Mouse (Mus musculus) embryonic facial prominence, embryonic 12.5 days (tissue): ENCODE results near the gene Zdhhc16. TPM values are rescaled to one million over a fixed set of nuclear protein-coding genes. Genes with fewer than 3 reads are reported as not detected.
A peak's percentile ranks its signal among the peaks of the same experiment; 100 is the strongest.

Experiments used
- ATAC-seq: fragments of 200-750 bp; cut with Nextera tagmentation; 2 replicates; pipeline ENCODE4 v1.8.0; 2017; ENCODE audit not compliant: insufficient number of reproducible peaks, insufficient read depth, low FRiP score, low TSS enrichment
- H3K27ac ChIP-seq: fragments of 300-500 bp; sonication (generic); 2 replicates; pipeline ENCODE4 v1.5.1; 2016; ENCODE audit warnings: mild to moderate bottlenecking
- H3K27me3 ChIP-seq: fragments of 300-500 bp; sonication (generic); 2 replicates; pipeline ENCODE4 v1.6.1; 2016; ENCODE audit warnings: mild to moderate bottlenecking, moderate library complexity
- H3K36me3 ChIP-seq: fragments of 300-500 bp; sonication (generic); 2 replicates; pipeline ENCODE4 v1.6.1; 2016; ENCODE audit warnings: mild to moderate bottlenecking
- H3K4me1 ChIP-seq: fragments of 300-500 bp; sonication (generic); 2 replicates; pipeline ENCODE4 v1.6.1; 2016
- H3K4me2 ChIP-seq: fragments of 300-500 bp; sonication (generic); replicated peaks from 2 replicates; pipeline ENCODE4 v1.6.1; 2016; ENCODE audit warnings: mild to moderate bottlenecking, moderate library complexity
- H3K4me3 ChIP-seq: fragments of 300-500 bp; sonication (generic); 2 replicates; pipeline ENCODE4 v1.5.1; 2016; ENCODE audit warnings: mild to moderate bottlenecking
- H3K9ac ChIP-seq: fragments of 300-500 bp; sonication (generic); 2 replicates; pipeline ENCODE4 v1.6.1; 2016; ENCODE audit warnings: mild to moderate bottlenecking, moderate library complexity
- H3K9me3 ChIP-seq: fragments of 300-500 bp; sonication (generic); 2 replicates; pipeline ENCODE4 v1.6.1; 2016; ENCODE audit warnings: mild to moderate bottlenecking, moderate library complexity
- WGBS: fragments of 180-500 bp; shearing (Covaris S2); methylation state at CpG from one replicate; pipeline ENCODE4 v1.1.7; 2016; 5-methylcytosine and 5-hydroxymethylcytosine counted together
- polyA plus RNA-seq: library from polyadenylated mRNA; unstranded; fragments of >200 nt; fragmentation: Nextera tagmentation; extraction: Ambion mirVana; gene quantifications from 2 replicates; pipeline ENCODE4 v1.2.1, GENCODE M21; 2016

Gene Zdhhc16
- polyA plus RNA-seq, 1 experiment from 2014 or later = 94.2 TPM

- 80% methylated on average over 4 of the region's 4 CpGs for WGBS
- Histone ChIP-seq H3K4me2 (no peak overlapping the region), H3K9ac (no peak overlapping the region), H3K9me3 (no peaks in the 10 kb centered on the region), H3K36me3 (peaks cover 45% of the 10 kb centered on the region), H3K4me3 (no peak overlapping the region), H3K27ac (no peak overlapping the region), H3K27me3 (no peaks in the 10 kb centered on the region), H3K4me1 (0 out of 2 replicates have a peak, but pooled peaks cover 4% of the 10 kb centered on the region)
- ATAC-seq = no peak
Observed at GRCm38 (mm10) chr19:41919471-41919870, 13.8 kb upstream of the Zdhhc16 start.

DNA sequence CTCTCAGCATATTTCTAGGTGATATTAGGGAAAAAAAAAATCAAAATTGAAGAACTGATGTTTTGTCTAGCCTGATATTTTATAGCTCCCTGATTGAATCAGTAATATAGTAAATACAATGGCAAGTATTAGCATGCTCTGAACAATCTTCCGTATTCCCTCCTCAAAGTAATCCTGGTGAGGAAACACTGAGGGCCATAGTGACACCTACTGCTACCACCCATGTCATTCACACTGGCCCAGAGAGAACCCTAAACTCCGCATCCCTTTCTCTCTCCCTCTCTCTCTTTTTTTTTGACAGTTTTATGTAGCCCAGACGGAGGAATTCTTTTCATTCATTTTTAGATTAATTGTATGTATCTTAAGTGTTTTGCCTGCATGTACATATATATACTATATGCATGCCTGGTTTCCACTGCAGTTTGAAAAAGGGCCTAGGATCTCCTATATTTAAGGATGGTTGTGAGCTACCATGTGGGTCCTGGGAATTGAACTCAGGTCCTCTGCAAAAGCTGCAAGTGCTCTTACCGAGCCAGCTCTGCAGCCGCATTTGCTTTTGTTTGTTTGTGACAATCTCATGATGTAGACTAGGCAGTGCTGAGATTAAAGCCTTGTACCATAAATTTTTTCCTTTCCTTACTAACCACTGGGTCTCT, 12.7 kb upstream of the Zdhhc16 start:
- Histone ChIP-seq H3K4me1 (no peaks in the 10 kb centered on the region), H3K27me3 (no peaks in the 10 kb centered on the region), H3K9ac (no peak overlapping the region), H3K27ac (no peak overlapping the region), H3K4me3 (no peak overlapping the region), H3K9me3 (no peaks in the 10 kb centered on the region), H3K4me2 (no peak overlapping the region), H3K36me3 (peaks cover 50% of the 10 kb centered on the region)
- no peak for ATAC-seq
- WGBS = 79% methylated on average over 5 of the region's 5 CpGs

DNA sequence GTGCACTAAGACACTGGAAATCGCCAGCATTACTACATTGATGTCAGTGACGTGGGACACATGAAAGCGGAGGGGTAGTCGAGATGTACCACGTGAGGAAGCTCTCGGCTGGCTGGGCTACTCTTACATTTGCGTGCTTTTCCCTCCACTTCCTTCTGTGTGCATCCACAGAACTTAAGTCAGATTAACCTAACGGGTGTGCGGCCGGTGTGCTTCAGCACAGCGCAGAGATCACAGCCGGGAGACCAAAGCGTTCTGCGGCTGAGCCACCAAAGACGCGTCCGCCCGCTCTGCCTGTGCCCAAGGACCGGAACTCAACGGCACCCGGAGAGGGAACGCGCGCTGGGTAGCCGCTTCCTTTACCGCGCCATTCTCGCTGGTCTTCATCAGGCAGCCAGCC, 594 bp upstream of the Zdhhc16 start:
- Histone ChIP-seq H3K9ac (peak overlapping the region; percentile 88), H3K4me2 (peak overlapping the region; percentile 82), H3K9me3 (no peaks in the 10 kb centered on the region), H3K27me3 (no peaks in the 10 kb centered on the region), H3K27ac (peak overlapping the region; percentile 61; the same call in 1 of the 2 replicates), H3K4me3 (peak overlapping the region; percentile 93), H3K36me3 (peaks cover 32% of the 10 kb centered on the region), H3K4me1 (peaks cover 19% of the 10 kb centered on the region)
- WGBS = under 1% methylated on average over 28 of the region's 28 CpGs
- no peak for ATAC-seq

- peak overlapping the region; percentile 88 for H3K9ac ChIP-seq
- ATAC-seq = no peak
- no peak overlapping the region for H3K27ac ChIP-seq
- peak overlapping the region; percentile 93 for H3K4me3 ChIP-seq
- H3K4me1 ChIP-seq = peaks cover 19% of the 10 kb centered on the region
- H3K9me3 ChIP-seq = no peaks in the 10 kb centered on the region
- H3K27me3 ChIP-seq = no peaks in the 10 kb centered on the region
- peak overlapping the region; percentile 82 for H3K4me2 ChIP-seq
- 42% methylated on average over 6 of the region's 6 CpGs for WGBS
- H3K36me3 ChIP-seq = peaks cover 33% of the 10 kb centered on the region
Observed at GRCm38 (mm10) chr19:41934124-41934523, 844 bp downstream of the Zdhhc16 start.

- 89% methylated on average over 1 of the region's 1 CpGs for WGBS
- Histone ChIP-seq H3K36me3 (peaks cover 40% of the 10 kb centered on the region), H3K9me3 (no peaks in the 10 kb centered on the region)
Observed at GRCm38 (mm10) chr19:41935921-41936320, 2.6 kb downstream of the Zdhhc16 start.

DNA sequence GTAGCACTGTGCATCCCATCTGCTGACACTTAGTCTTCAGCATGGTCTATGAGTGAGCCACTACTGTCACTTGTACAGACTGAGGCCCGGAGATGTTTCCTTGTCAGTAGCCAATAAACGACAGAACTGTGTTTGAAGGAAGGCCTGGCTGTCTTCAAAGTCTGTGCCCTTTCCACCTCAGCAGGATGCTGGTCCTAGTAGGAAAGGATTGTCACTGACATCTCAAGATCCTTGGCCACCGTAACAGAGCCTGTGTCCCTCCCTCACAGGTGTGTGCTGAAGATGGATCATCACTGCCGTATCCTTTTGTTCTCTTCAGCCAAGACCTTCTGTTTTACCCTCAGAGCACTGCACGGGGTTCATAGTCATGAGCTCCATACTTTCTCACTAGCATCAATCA, 5.3 kb downstream of the Zdhhc16 start:
- Histone ChIP-seq H3K4me2 (no peak overlapping the region), H3K36me3 (peaks cover 65% of the 10 kb centered on the region)
- WGBS = 89% methylated on average over 5 of the region's 5 CpGs

More at GRCm38 (mm10) chr19:41935921-41936320, 2.6 kb downstream of the Zdhhc16 start:
- peaks cover 19% of the 10 kb centered on the region for H3K4me1 ChIP-seq
- H3K9ac ChIP-seq = no peak overlapping the region
- no peaks in the 10 kb centered on the region for H3K27me3 ChIP-seq
- H3K4me3 ChIP-seq = no peak overlapping the region
- H3K27ac ChIP-seq = no peak overlapping the region
- no peak overlapping the region for H3K4me2 ChIP-seq
- ATAC-seq = no peak

GRCm38 (mm10) chr19:41943841-41944240, 10.6 kb downstream of the Zdhhc16 start:
- H3K9ac ChIP-seq = no peak overlapping the region
- no peak for ATAC-seq
- H3K4me2 ChIP-seq = no peak overlapping the region
- H3K27ac ChIP-seq = no peak overlapping the region
- H3K36me3 ChIP-seq = peaks cover 94% of the 10 kb centered on the region
- no peaks in the 10 kb centered on the region for H3K27me3 ChIP-seq
- H3K9me3 ChIP-seq = no peaks in the 10 kb centered on the region; the same call in 1 of the 2 replicates
- no peaks in the 10 kb centered on the region for H3K4me1 ChIP-seq
- WGBS = 83% methylated on average over 7 of the region's 7 CpGs
- no peak overlapping the region for H3K4me3 ChIP-seq

More for the DNA sequence above, 5.3 kb downstream of the Zdhhc16 start:
- peaks cover 11% of the 10 kb centered on the region for H3K4me1 ChIP-seq
- H3K9ac ChIP-seq = no peak overlapping the region
- H3K9me3 ChIP-seq = no peaks in the 10 kb centered on the region
- H3K27me3 ChIP-seq = no peaks in the 10 kb centered on the region
- H3K4me3 ChIP-seq = no peak overlapping the region
- no peak overlapping the region for H3K27ac ChIP-seq
- no peak for ATAC-seq

DNA sequence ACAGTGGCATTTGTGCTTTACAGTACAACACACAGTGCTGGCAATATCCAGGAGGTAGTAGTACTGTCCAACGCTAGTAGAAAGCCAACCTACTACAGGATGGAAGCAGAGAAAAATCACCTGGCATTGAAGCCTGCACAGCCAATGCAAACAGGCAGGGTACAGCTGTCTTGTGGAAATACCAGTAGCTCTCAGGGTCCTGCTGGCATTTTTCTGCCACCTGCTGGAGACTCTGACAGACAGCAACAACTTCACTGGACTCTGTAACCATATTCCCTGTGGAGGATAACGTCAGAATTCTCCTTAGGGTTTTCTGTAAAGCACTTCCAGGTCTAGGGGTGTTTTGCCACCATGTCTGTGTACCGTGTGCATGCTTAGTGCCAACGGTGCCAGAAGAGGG, 19.0 kb downstream of the Zdhhc16 start:
- no peak overlapping the region for H3K9ac ChIP-seq
- no peak for ATAC-seq
- no peaks in the 10 kb centered on the region for H3K9me3 ChIP-seq
- H3K4me1 ChIP-seq = no peaks in the 10 kb centered on the region
- no peaks in the 10 kb centered on the region for H3K27me3 ChIP-seq
- H3K36me3 ChIP-seq = peaks cover 90% of the 10 kb centered on the region
- H3K4me3 ChIP-seq = no peak overlapping the region
- WGBS = 81% methylated on average over 4 of the region's 4 CpGs
- no peak overlapping the region for H3K27ac ChIP-seq
- H3K4me2 ChIP-seq = no peak overlapping the region

DNA sequence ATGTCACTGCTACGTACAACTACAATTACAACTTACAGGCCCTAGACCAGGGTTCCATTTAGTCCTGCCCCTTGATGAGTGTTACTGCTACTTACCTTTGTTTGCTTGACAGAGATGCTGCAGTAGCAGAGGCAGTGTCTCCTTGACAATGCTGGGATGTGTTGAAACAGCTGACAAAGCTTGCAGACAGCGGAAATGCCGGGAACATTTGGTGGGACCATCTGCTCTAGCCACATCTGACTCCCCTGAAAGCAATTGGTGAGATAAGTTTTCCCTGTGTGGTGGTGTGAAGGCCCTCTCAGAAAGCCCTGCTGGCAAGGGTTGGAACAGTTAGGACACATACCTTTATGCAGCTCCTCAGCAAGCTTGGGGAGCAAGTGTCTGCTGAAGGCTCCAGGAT, 20.3 kb downstream of the Zdhhc16 start:
- Histone ChIP-seq H3K9ac (no peak overlapping the region), H3K36me3 (peaks cover 84% of the 10 kb centered on the region), H3K27ac (no peak overlapping the region), H3K27me3 (no peaks in the 10 kb centered on the region), H3K9me3 (no peaks in the 10 kb centered on the region), H3K4me2 (no peak overlapping the region), H3K4me3 (no peak overlapping the region), H3K4me1 (no peaks in the 10 kb centered on the region)
- no peak for ATAC-seq
- 95% methylated on average over 3 of the region's 3 CpGs for WGBS

- Histone ChIP-seq H3K4me1 (peaks cover 5% of the 10 kb centered on the region; the same call in 1 of the 2 replicates), H3K36me3 (peaks cover 37% of the 10 kb centered on the region), H3K9me3 (no peaks in the 10 kb centered on the region), H3K4me2 (no peak overlapping the region), H3K27ac (no peak overlapping the region), H3K27me3 (no peaks in the 10 kb centered on the region), H3K4me3 (no peak overlapping the region), H3K9ac (no peak overlapping the region)
- ATAC-seq = no peak
- 96% methylated on average over 7 of the region's 7 CpGs for WGBS
Observed at GRCm38 (mm10) chr19:41969618-41970017, 36.3 kb downstream of the Zdhhc16 start.

GRCm38 (mm10) chr19:41973891-41974794, 40.9 kb downstream of the Zdhhc16 start:
- no peak overlapping the region for H3K4me3 ChIP-seq
- no peaks in the 10 kb centered on the region for H3K9me3 ChIP-seq
- peak; percentile 52; the same call in 1 of the 2 replicates for ATAC-seq
- H3K4me1 ChIP-seq = peaks cover 23% of the 10 kb centered on the region
- peak overlapping the region; percentile 7; the same call in 1 of the 2 replicates for H3K9ac ChIP-seq
- H3K27ac ChIP-seq = no peak overlapping the region; the same call in 1 of the 2 replicates
- 64% methylated on average over 13 of the region's 13 CpGs for WGBS
- peaks cover 4% of the 10 kb centered on the region for H3K36me3 ChIP-seq
- no peaks in the 10 kb centered on the region for H3K27me3 ChIP-seq
- H3K4me2 ChIP-seq = no peak overlapping the region
